Mouse (Mus musculus) brain, embryonic 14.5 days (tissue): ENCODE measurements around the gene Ferd3l.
A peak's percentile ranks its signal among the peaks of the same experiment; 100 is the strongest.

ENCODE experiments used
- CTCF ChIP-seq: fragments of 200-500 bp; IDR thresholded peaks from 2 replicates; pipeline ENCODE4 v1.5.1; 2012; ENCODE audit warnings: inconsistent platforms, mild to moderate bottlenecking, moderate library complexity, borderline replicate concordance; ENCODE audit not compliant: insufficient read depth, insufficient read length; ENCODE audit errors: extremely low read depth
- POLR2A ChIP-seq: fragments of 200-500 bp; IDR thresholded peaks from 2 replicates; pipeline ENCODE4 v1.6.1; 2012; ENCODE audit warnings: mild to moderate bottlenecking, inconsistent platforms, borderline replicate concordance; ENCODE audit not compliant: poor library complexity, insufficient read depth, insufficient read length, severe bottlenecking; ENCODE audit errors: extremely low read depth

GRCm38 (mm10) chr12:33957400-33958240 lies 29.4 kb downstream of the Ferd3l start, which contains the start of gene Twist1:
- 0 out of 2 replicates have a peak, but pooled peaks have one; percentile 5 for TF ChIP-seq POLR2A
- TF ChIP-seq CTCF = no peak
